Mouse (Mus musculus): ENCODE measurements around the gene Slc22a23. TPM values are rescaled to one million over a fixed set of nuclear protein-coding genes. Genes with fewer than 3 reads are reported as not detected.

Slc22a23 gene
- total and polyA plus RNA-seq, 2 experiments from 2014 or later, result 14.9 to 145 TPM

GRCm38 (mm10) chr13:34334847-34335246 lies 10.1 kb downstream of the Slc22a23 start:
- H3K4me1 ChIP-seq (ENCODE audit: insufficient read depth, low read length), result peaks cover 3% of the 10 kb centered on the region; the same call in 1 of the 2 replicates
- 95% methylated on average over 2 of the region's 2 CpGs for WGBS
- H3K27ac ChIP-seq (ENCODE audit: low read depth, low read length), result no peak overlapping the region
- H3K4me2 ChIP-seq (ENCODE audit: low read depth, low read length, poor library complexity, severe bottlenecking), result no peak overlapping the region
- H3K27me3 ChIP-seq (ENCODE audit: insufficient read depth, low read length), result no peaks in the 10 kb centered on the region
- 0 out of 2 replicates have a peak, but pooled peaks cover 2% of the 10 kb centered on the region for H3K36me3 ChIP-seq (ENCODE audit: insufficient read depth, low read length)
- no peak overlapping the region for H3K4me3 ChIP-seq (ENCODE audit: low read depth, low read length)
- no peak overlapping the region for H3K9ac ChIP-seq (replicated peaks; ENCODE audit: low read length, poor library complexity, severe bottlenecking)
- H3K9me3 ChIP-seq (ENCODE audit: low read length), result no peaks in the 10 kb centered on the region
- DNase-seq (ENCODE audit: low spot score) (no peak), ATAC-seq (ENCODE audit: low FRiP score) (no peak)
- TF ChIP-seq CTCF (IDR thresholded peaks at IDR 0.05), result no peak

GRCm38 (mm10) chr13:34332762-34333161 lies 12.2 kb downstream of the Slc22a23 start:
- 37% methylated on average over 7 of the region's 7 CpGs for WGBS
- H3K4me3 ChIP-seq (ENCODE audit: low read depth, low read length), result no peak overlapping the region
- H3K9ac ChIP-seq (replicated peaks; ENCODE audit: low read length, poor library complexity, severe bottlenecking), result no peak overlapping the region
- H3K4me1 ChIP-seq (ENCODE audit: insufficient read depth, low read length), result peaks cover 3% of the 10 kb centered on the region; the same call in 1 of the 2 replicates
- H3K9me3 ChIP-seq (ENCODE audit: low read length), result no peaks in the 10 kb centered on the region
- H3K36me3 ChIP-seq (ENCODE audit: insufficient read depth, low read length), result 0 out of 2 replicates have a peak, but pooled peaks cover 2% of the 10 kb centered on the region
- H3K27ac ChIP-seq (ENCODE audit: low read depth, low read length), result no peak overlapping the region
- H3K4me2 ChIP-seq (ENCODE audit: low read depth, low read length, poor library complexity, severe bottlenecking), result no peak overlapping the region
- peak; percentile 26 for DNase-seq (ENCODE audit: low spot score)
- TF ChIP-seq CTCF (IDR thresholded peaks at IDR 0.05), result no peak
- H3K27me3 ChIP-seq (ENCODE audit: insufficient read depth, low read length), result no peaks in the 10 kb centered on the region
- ATAC-seq (ENCODE audit: low FRiP score), result peak; percentile 42

- H3K9ac ChIP-seq (replicated peaks; ENCODE audit: low read length, poor library complexity, severe bottlenecking), result no peak overlapping the region
- 0 out of 2 replicates have a peak, but pooled peaks cover 2% of the 10 kb centered on the region for H3K36me3 ChIP-seq (ENCODE audit: insufficient read depth, low read length)
- DNase-seq (ENCODE audit: low spot score) (no peak), ATAC-seq (ENCODE audit: low FRiP score) (no peak)
- no peak overlapping the region for H3K27ac ChIP-seq (ENCODE audit: low read depth, low read length)
- H3K9me3 ChIP-seq (ENCODE audit: low read length), result no peaks in the 10 kb centered on the region
- no peaks in the 10 kb centered on the region for H3K27me3 ChIP-seq (ENCODE audit: insufficient read depth, low read length)
- H3K4me3 ChIP-seq (ENCODE audit: low read depth, low read length), result no peak overlapping the region
- no peak for TF ChIP-seq CTCF (IDR thresholded peaks at IDR 0.05)
- H3K4me1 ChIP-seq (ENCODE audit: insufficient read depth, low read length), result peaks cover 3% of the 10 kb centered on the region; the same call in 1 of the 2 replicates
- no peak overlapping the region for H3K4me2 ChIP-seq (ENCODE audit: low read depth, low read length, poor library complexity, severe bottlenecking)
- WGBS, result 83% methylated on average over 7 of the region's 7 CpGs
Observed at GRCm38 (mm10) chr13:34331399-34332186, 13.4 kb downstream of the Slc22a23 start.

GRCm38 (mm10) chr13:34329589-34329988 lies 15.4 kb downstream of the Slc22a23 start:
- WGBS, result 91% methylated on average over 4 of the region's 4 CpGs
- no peak for TF ChIP-seq CTCF (IDR thresholded peaks at IDR 0.05)
- Histone ChIP-seq H3K9ac (replicated peaks; ENCODE audit: low read length, poor library complexity, severe bottlenecking) (no peak overlapping the region), H3K36me3 (ENCODE audit: insufficient read depth, low read length) (no peaks in the 10 kb centered on the region), H3K27ac (ENCODE audit: low read depth, low read length) (no peak overlapping the region), H3K4me1 (ENCODE audit: insufficient read depth, low read length) (no peaks in the 10 kb centered on the region), H3K4me3 (ENCODE audit: low read depth, low read length) (no peak overlapping the region), H3K27me3 (ENCODE audit: insufficient read depth, low read length) (no peaks in the 10 kb centered on the region), H3K4me2 (ENCODE audit: low read depth, low read length, poor library complexity, severe bottlenecking) (no peak overlapping the region), H3K9me3 (ENCODE audit: low read length) (no peaks in the 10 kb centered on the region)
- DNase-seq (ENCODE audit: low spot score), result no peak
- ATAC-seq (ENCODE audit: low FRiP score), result no peak

GRCm38 (mm10) chr13:34326992-34327391 lies 18.0 kb downstream of the Slc22a23 start:
- 92% methylated on average over 1 of the region's 1 CpGs for WGBS
- Histone ChIP-seq H3K4me2 (ENCODE audit: low read depth, low read length, poor library complexity, severe bottlenecking) (no peak overlapping the region), H3K9me3 (ENCODE audit: low read length) (no peaks in the 10 kb centered on the region), H3K4me3 (ENCODE audit: low read depth, low read length) (no peak overlapping the region), H3K9ac (replicated peaks; ENCODE audit: low read length, poor library complexity, severe bottlenecking) (no peak overlapping the region), H3K27me3 (ENCODE audit: insufficient read depth, low read length) (no peaks in the 10 kb centered on the region), H3K4me1 (ENCODE audit: insufficient read depth, low read length) (no peaks in the 10 kb centered on the region), H3K36me3 (ENCODE audit: insufficient read depth, low read length) (no peaks in the 10 kb centered on the region), H3K27ac (ENCODE audit: low read depth, low read length) (no peak overlapping the region)
- TF ChIP-seq CTCF (IDR thresholded peaks at IDR 0.05), result no peak
- DNase-seq (ENCODE audit: low spot score) (no peak), ATAC-seq (ENCODE audit: low FRiP score) (no peak)

GRCm38 (mm10) chr13:34323361-34323760 lies 21.6 kb downstream of the Slc22a23 start:
- Histone ChIP-seq H3K4me2 (ENCODE audit: low read depth, low read length, poor library complexity, severe bottlenecking) (no peak overlapping the region), H3K9me3 (ENCODE audit: low read length) (no peaks in the 10 kb centered on the region), H3K36me3 (ENCODE audit: insufficient read depth, low read length) (no peaks in the 10 kb centered on the region), H3K4me3 (ENCODE audit: low read depth, low read length) (no peak overlapping the region), H3K27me3 (ENCODE audit: insufficient read depth, low read length) (no peaks in the 10 kb centered on the region), H3K9ac (replicated peaks; ENCODE audit: low read length, poor library complexity, severe bottlenecking) (no peak overlapping the region), H3K27ac (ENCODE audit: low read depth, low read length) (no peak overlapping the region), H3K4me1 (ENCODE audit: insufficient read depth, low read length) (no peaks in the 10 kb centered on the region)
- WGBS, result 92% methylated on average over 2 of the region's 2 CpGs
- no peak for TF ChIP-seq CTCF (IDR thresholded peaks at IDR 0.05)
- no peak for DNase-seq (ENCODE audit: low spot score)
- no peak for ATAC-seq (ENCODE audit: low FRiP score)

All from midbrain, postnatal 0 days (tissue).